Mouse (Mus musculus) intestine, embryonic 16.5 days (tissue): ENCODE data around the gene Gm973. TPM values are rescaled to one million over a fixed set of nuclear protein-coding genes. Genes with fewer than 3 reads are reported as not detected.

Experiments used
- ATAC-seq: fragments of 200-750 bp; cut with Nextera tagmentation; 2 replicates; pipeline ENCODE4 v1.8.0; 2017; ENCODE audit warnings: moderate TSS enrichment, moderate library complexity
- H3K27ac ChIP-seq: fragments of 300-500 bp; sonication (generic); 2 replicates; pipeline ENCODE4 v1.5.1; 2014; ENCODE audit warnings: mild to moderate bottlenecking, low read length
- H3K27me3 ChIP-seq: fragments of 300-500 bp; sonication (generic); replicated peaks from 2 replicates; pipeline ENCODE4 v1.6.1; 2014; ENCODE audit warnings: low read length, control low read depth, mixed read lengths; ENCODE audit not compliant: control insufficient read depth, insufficient read depth
- H3K36me3 ChIP-seq: fragments of 300-500 bp; sonication (generic); 2 replicates; pipeline ENCODE4 v1.6.1; 2014; ENCODE audit warnings: low read length, control low read depth; ENCODE audit not compliant: control insufficient read depth, insufficient read depth
- H3K4me1 ChIP-seq: fragments of 300-500 bp; sonication (generic); 2 replicates; pipeline ENCODE4 v1.6.1; 2014; ENCODE audit warnings: low read length, control low read depth, mixed read lengths; ENCODE audit not compliant: control insufficient read depth, insufficient read depth
- H3K4me2 ChIP-seq: fragments of 300-500 bp; sonication (generic); 2 replicates; pipeline ENCODE4 v1.6.1; 2014; ENCODE audit warnings: low read depth, low read length, control low read depth
- H3K4me3 ChIP-seq: fragments of 300-500 bp; sonication (generic); 2 replicates; pipeline ENCODE4 v1.5.1; 2014; ENCODE audit warnings: mild to moderate bottlenecking, low read length
- H3K9ac ChIP-seq: fragments of 300-500 bp; sonication (generic); 2 replicates; pipeline ENCODE4 v1.6.1; 2014; ENCODE audit warnings: low read depth, low read length
- H3K9me3 ChIP-seq: fragments of 300-500 bp; sonication (generic); 2 replicates; pipeline ENCODE4 v1.6.1; 2016; ENCODE audit warnings: low read length, control low read depth; ENCODE audit not compliant: control insufficient read depth
- WGBS: fragments of 180-500 bp; shearing (Covaris S2); extraction: QIAGEN DNeasy Blood & Tissue Kit; methylation state at CpG from one replicate; pipeline ENCODE4 v1.1.7; 2014; 5-methylcytosine and 5-hydroxymethylcytosine counted together
- polyA plus RNA-seq: library from polyadenylated mRNA; unstranded; fragments of >200 nt; fragmentation: Nextera tagmentation; extraction: Ambion mirVana; gene quantifications from 2 replicates; pipeline ENCODE4 v1.2.1, GENCODE M21; 2015

Gm973 gene
- 0.37 and 0.49 TPM in 2 replicates for polyA plus RNA-seq

GRCm38 (mm10) chr1:59516026-59516917 is at the start of gene Gm973:
TSS of gene Gm973 (plus strand) at chr1:59516264.
- Histone ChIP-seq H3K9ac (peak within 1 kb of the TSS; percentile 61), H3K36me3 (no peaks in the 10 kb centered on the region), H3K4me2 (peak within 1 kb of the TSS; percentile 51), H3K27ac (peak within 1 kb of the TSS; percentile 65), H3K9me3 (no peaks in the 10 kb centered on the region), H3K4me3 (peak within 1 kb of the TSS; percentile 34), H3K27me3 (no peaks in the 10 kb centered on the region), H3K4me1 (peaks cover 21% of the 10 kb centered on the region)
- peak; percentile 69 for ATAC-seq
- WGBS: 10% methylated on average over 25 of the region's 25 CpGs

- Histone ChIP-seq H3K4me1 (peaks cover 16% of the 10 kb centered on the region), H3K27ac (no peak overlapping the region), H3K9me3 (no peaks in the 10 kb centered on the region), H3K4me2 (no peak overlapping the region), H3K36me3 (no peaks in the 10 kb centered on the region), H3K27me3 (no peaks in the 10 kb centered on the region), H3K4me3 (no peak overlapping the region), H3K9ac (no peak overlapping the region)
- no peak for ATAC-seq
- 62% methylated on average over 4 of the region's 4 CpGs for WGBS
Observed at GRCm38 (mm10) chr1:59469170-59469569, 46.9 kb upstream of the Gm973 start.

GRCm38 (mm10) chr1:59470766-59471165 is 45.3 kb upstream of the Gm973 start:
- Histone ChIP-seq H3K4me2 (no peak overlapping the region), H3K27me3 (no peaks in the 10 kb centered on the region), H3K4me1 (peaks cover 19% of the 10 kb centered on the region), H3K36me3 (no peaks in the 10 kb centered on the region), H3K27ac (no peak overlapping the region), H3K9ac (no peak overlapping the region), H3K9me3 (no peaks in the 10 kb centered on the region), H3K4me3 (no peak overlapping the region)
- 54% methylated on average over 4 of the region's 4 CpGs for WGBS
- no peak for ATAC-seq

GRCm38 (mm10) chr1:59472368-59473180 is 43.5 kb upstream of the Gm973 start:
- no peaks in the 10 kb centered on the region for H3K27me3 ChIP-seq
- no peak overlapping the region for H3K4me3 ChIP-seq
- 22% methylated on average over 9 of the region's 11 CpGs for WGBS

GRCm38 (mm10) chr1:59473181-59473555 is 42.9 kb upstream of the Gm973 start:
- ATAC-seq: no peak
- Histone ChIP-seq H3K4me1 (peaks cover 19% of the 10 kb centered on the region), H3K36me3 (no peaks in the 10 kb centered on the region), H3K9me3 (no peaks in the 10 kb centered on the region), H3K27ac (no peak overlapping the region), H3K4me2 (no peak overlapping the region), H3K9ac (no peak overlapping the region), H3K4me3 (no peak overlapping the region), H3K27me3 (no peaks in the 10 kb centered on the region)
- 37% methylated on average over 4 of the region's 4 CpGs for WGBS

More at GRCm38 (mm10) chr1:59472368-59473180, 43.5 kb upstream of the Gm973 start:
- no peaks in the 10 kb centered on the region for H3K9me3 ChIP-seq
- peaks cover 19% of the 10 kb centered on the region for H3K4me1 ChIP-seq
- H3K9ac ChIP-seq: no peak overlapping the region
- no peaks in the 10 kb centered on the region for H3K36me3 ChIP-seq
- H3K4me2 ChIP-seq: no peak overlapping the region
- ATAC-seq: no peak
- no peak overlapping the region for H3K27ac ChIP-seq

GRCm38 (mm10) chr1:59475618-59476017 is 40.4 kb upstream of the Gm973 start:
- Histone ChIP-seq H3K27ac (no peak overlapping the region), H3K27me3 (no peaks in the 10 kb centered on the region), H3K4me1 (peaks cover 18% of the 10 kb centered on the region), H3K4me3 (no peak overlapping the region), H3K9me3 (no peaks in the 10 kb centered on the region), H3K36me3 (no peaks in the 10 kb centered on the region), H3K4me2 (no peak overlapping the region), H3K9ac (no peak overlapping the region)
- 33% methylated on average over 2 of the region's 2 CpGs for WGBS
- ATAC-seq: peak; percentile 91

- no peaks in the 10 kb centered on the region for H3K9me3 ChIP-seq
- no peak overlapping the region for H3K9ac ChIP-seq
- H3K4me3 ChIP-seq: no peak overlapping the region
- peaks cover 7% of the 10 kb centered on the region for H3K4me1 ChIP-seq
- H3K27me3 ChIP-seq: no peaks in the 10 kb centered on the region
- no peak overlapping the region for H3K4me2 ChIP-seq
- 69% methylated on average over 3 of the region's 3 CpGs for WGBS
- H3K36me3 ChIP-seq: no peaks in the 10 kb centered on the region
- no peak for ATAC-seq
- H3K27ac ChIP-seq: no peak overlapping the region
Observed at GRCm38 (mm10) chr1:59478911-59479310, 37.2 kb upstream of the Gm973 start.

GRCm38 (mm10) chr1:59480821-59481455 is 35.1 kb upstream of the Gm973 start:
- ATAC-seq: no peak
- Histone ChIP-seq H3K9ac (peak overlapping the region; percentile 67), H3K4me2 (peak overlapping the region; percentile 87), H3K4me3 (peak overlapping the region; percentile 78), H3K27me3 (no peaks in the 10 kb centered on the region), H3K27ac (peak overlapping the region; percentile 97), H3K4me1 (peaks cover 20% of the 10 kb centered on the region), H3K9me3 (no peaks in the 10 kb centered on the region), H3K36me3 (no peaks in the 10 kb centered on the region)
- WGBS: 5% methylated on average over 23 of the region's 23 CpGs
